Mouse (Mus musculus): ENCODE measurements at regions not wholly inside any gene's neighbourhood (a gene's known extent, or its start where the extent isn't known, plus 50 kb on each side); places are given as distances from the start of the nearest gene placed in this dataset.
A peak's percentile ranks its signal among the peaks of the same experiment; 100 is the strongest.

DNA sequence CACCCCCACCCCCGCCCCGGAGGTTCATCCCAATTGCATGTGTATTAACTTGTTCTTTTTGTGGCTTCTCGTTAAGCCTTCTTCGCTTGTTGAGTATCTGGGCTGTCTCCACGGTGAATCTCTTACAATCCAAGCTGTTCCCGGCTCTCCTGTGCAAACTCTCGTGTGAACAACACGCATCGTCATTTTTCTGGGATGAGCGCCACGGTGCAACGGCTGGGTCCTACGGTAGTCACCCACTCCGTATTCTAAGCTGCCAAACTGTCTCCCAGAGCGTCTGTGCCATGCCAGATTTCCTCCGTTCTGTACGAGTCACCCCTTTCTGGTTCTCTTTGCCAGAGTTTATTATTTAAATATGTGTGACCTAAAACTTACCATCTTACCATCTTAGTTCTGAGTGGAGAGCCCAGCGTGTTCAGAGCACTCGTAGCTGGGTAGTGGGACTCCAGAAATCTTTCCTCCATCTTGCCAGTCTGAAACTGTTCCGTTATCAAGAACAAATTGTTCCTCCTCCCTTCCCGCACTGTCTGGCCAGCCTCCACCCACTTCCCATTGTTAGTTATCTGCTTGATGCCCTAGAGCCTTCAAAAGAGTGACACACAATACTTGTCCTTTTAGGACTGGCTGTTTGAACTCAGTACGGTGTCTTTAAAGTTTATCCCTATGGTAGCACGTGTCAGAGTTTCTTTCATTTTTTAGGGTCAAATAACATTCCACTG, 87.9 kb upstream of the Trpm1 start:
- no peak for DNase-seq (ENCODE audit: low spot score)
- H3K27me3 ChIP-seq (ENCODE audit: control insufficient read depth, insufficient read depth, low read length) = no peaks in the 10 kb centered on the region
- 84% methylated on average over 23 of the region's 23 CpGs for WGBS

DNA sequence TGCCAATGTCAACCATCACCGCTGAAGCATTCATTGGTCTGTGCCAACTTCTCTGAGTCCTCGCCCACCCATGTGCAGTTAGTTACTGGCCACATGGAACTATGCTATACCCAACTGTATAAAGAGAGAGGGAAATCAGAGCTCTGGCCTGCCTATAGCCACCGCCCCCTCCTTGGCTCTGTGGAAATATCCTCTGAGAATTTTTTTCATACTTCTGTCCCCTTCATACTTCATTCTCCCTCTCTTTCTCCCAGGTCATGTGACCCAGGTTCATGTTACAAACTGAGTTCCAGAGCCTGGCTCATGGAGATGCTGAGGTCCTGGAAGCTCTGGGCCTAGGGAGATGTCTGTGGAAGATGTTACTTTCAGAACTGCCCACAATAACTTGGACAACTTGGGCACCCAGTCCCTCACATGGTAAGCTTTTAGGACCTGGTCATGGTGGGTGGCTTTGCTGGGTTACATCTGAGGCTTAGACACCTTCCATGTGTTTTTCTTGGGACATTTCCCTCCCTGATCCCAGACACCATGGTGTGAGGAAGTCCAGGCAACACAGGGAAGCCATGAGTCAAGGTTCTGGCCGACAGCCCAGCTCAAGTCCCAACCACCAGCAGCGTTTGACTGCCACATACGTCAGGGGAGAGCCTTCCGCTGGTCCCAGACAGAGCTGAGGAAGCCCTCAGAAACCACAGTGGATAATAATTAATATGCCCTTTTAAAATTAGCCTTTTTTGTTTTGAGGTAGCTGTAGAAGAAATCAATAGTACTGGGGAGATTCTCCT, 89.0 kb upstream of the Trpm1 start:
- no peaks in the 10 kb centered on the region for H3K36me3 ChIP-seq (ENCODE audit: control insufficient read depth, insufficient read depth, low read length)
- no peak overlapping the region for H3K4me3 ChIP-seq (ENCODE audit: low read depth, low read length)
- WGBS = 88% methylated on average over 7 of the region's 7 CpGs
- no peak overlapping the region for H3K4me2 ChIP-seq (ENCODE audit: low read depth)
- no peak for ATAC-seq (ENCODE audit: insufficient read depth, low FRiP score, low TSS enrichment)
- no peak for DNase-seq (ENCODE audit: low spot score)
- no peak overlapping the region for H3K27ac ChIP-seq (ENCODE audit: low read depth, low read length)
- H3K9me3 ChIP-seq (ENCODE audit: control insufficient read depth, low read length) = no peaks in the 10 kb centered on the region
- no peaks in the 10 kb centered on the region for H3K4me1 ChIP-seq (ENCODE audit: control insufficient read depth, insufficient read depth, low read length)
- no peak overlapping the region for H3K9ac ChIP-seq (ENCODE audit: low read length)
- H3K27me3 ChIP-seq (ENCODE audit: control insufficient read depth, insufficient read depth, low read length) = no peaks in the 10 kb centered on the region

More for the DNA sequence above, 87.9 kb upstream of the Trpm1 start:
- Histone ChIP-seq H3K27ac (ENCODE audit: low read depth, low read length) (no peak overlapping the region), H3K4me2 (ENCODE audit: low read depth) (no peak overlapping the region), H3K9ac (ENCODE audit: low read length) (no peak overlapping the region), H3K9me3 (ENCODE audit: control insufficient read depth, low read length) (no peaks in the 10 kb centered on the region), H3K4me1 (ENCODE audit: control insufficient read depth, insufficient read depth, low read length) (no peaks in the 10 kb centered on the region), H3K4me3 (ENCODE audit: low read depth, low read length) (no peak overlapping the region), H3K36me3 (ENCODE audit: control insufficient read depth, insufficient read depth, low read length) (no peaks in the 10 kb centered on the region)
- no peak for ATAC-seq (ENCODE audit: insufficient read depth, low FRiP score, low TSS enrichment)

DNA sequence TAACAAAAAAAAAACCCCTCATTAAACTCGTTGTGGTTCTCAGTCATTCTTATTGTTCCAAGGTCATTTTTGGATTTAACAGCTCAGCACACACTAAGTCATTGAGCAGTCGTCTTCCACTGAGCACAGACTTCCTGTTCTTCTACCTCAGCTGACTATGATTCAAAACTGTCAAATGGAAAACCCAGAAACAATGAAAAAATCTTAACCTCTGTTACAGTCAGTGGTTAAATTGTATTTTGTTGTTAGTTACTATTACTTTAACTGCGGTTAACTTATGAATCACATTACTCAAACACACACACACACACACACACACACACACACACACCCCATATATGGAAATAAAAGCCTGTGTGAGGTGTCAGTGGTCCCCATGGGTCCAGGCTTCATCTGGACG, 92.5 kb upstream of the Trpm1 start:
- no peaks in the 10 kb centered on the region for H3K36me3 ChIP-seq (ENCODE audit: control insufficient read depth, insufficient read depth, low read length)
- H3K27me3 ChIP-seq (ENCODE audit: control insufficient read depth, insufficient read depth, low read length) = no peaks in the 10 kb centered on the region
- H3K4me2 ChIP-seq (ENCODE audit: low read depth) = no peak overlapping the region
- DNase-seq (ENCODE audit: low spot score) = no peak
- no peak overlapping the region for H3K9ac ChIP-seq (ENCODE audit: low read length)
- WGBS = 82% methylated on average over 4 of the region's 4 CpGs
- ATAC-seq (ENCODE audit: insufficient read depth, low FRiP score, low TSS enrichment) = no peak
- no peaks in the 10 kb centered on the region for H3K4me1 ChIP-seq (ENCODE audit: control insufficient read depth, insufficient read depth, low read length)
- H3K9me3 ChIP-seq (ENCODE audit: control insufficient read depth, low read length) = no peaks in the 10 kb centered on the region
- no peak overlapping the region for H3K27ac ChIP-seq (ENCODE audit: low read depth, low read length)
- no peak overlapping the region for H3K4me3 ChIP-seq (ENCODE audit: low read depth, low read length)

- Histone ChIP-seq H3K4me1 (ENCODE audit: control insufficient read depth, insufficient read depth, low read length) (no peaks in the 10 kb centered on the region), H3K4me3 (ENCODE audit: low read depth, low read length) (no peak overlapping the region), H3K9ac (ENCODE audit: low read length) (no peak overlapping the region), H3K36me3 (ENCODE audit: control insufficient read depth, insufficient read depth, low read length) (no peaks in the 10 kb centered on the region), H3K9me3 (ENCODE audit: control insufficient read depth, low read length) (no peaks in the 10 kb centered on the region), H3K4me2 (ENCODE audit: low read depth) (no peak overlapping the region), H3K27ac (ENCODE audit: low read depth, low read length) (no peak overlapping the region), H3K27me3 (ENCODE audit: control insufficient read depth, insufficient read depth, low read length) (no peaks in the 10 kb centered on the region)
- no peak for ATAC-seq (ENCODE audit: insufficient read depth, low FRiP score, low TSS enrichment)
- no peak for DNase-seq (ENCODE audit: low spot score)
- 94% methylated on average over 1 of the region's 1 CpGs for WGBS
Observed at GRCm38 (mm10) chr7:64060582-64060981, 93.1 kb upstream of the Trpm1 start.

- WGBS = 0% methylated on average over 1 of the region's 1 CpGs
- H3K4me1 ChIP-seq (ENCODE audit: control insufficient read depth, insufficient read depth, low read length) = no peaks in the 10 kb centered on the region
- H3K4me2 ChIP-seq (ENCODE audit: low read depth) = no peak overlapping the region
- no peak overlapping the region for H3K27ac ChIP-seq (ENCODE audit: low read depth, low read length)
- H3K9me3 ChIP-seq (ENCODE audit: control insufficient read depth, low read length) = no peaks in the 10 kb centered on the region
- no peak overlapping the region for H3K9ac ChIP-seq (ENCODE audit: low read length)
- no peaks in the 10 kb centered on the region for H3K36me3 ChIP-seq (ENCODE audit: control insufficient read depth, insufficient read depth, low read length)
- DNase-seq (ENCODE audit: low spot score) (peak; percentile 49), ATAC-seq (ENCODE audit: insufficient read depth, low FRiP score, low TSS enrichment) (no peak)
- no peaks in the 10 kb centered on the region for H3K27me3 ChIP-seq (ENCODE audit: control insufficient read depth, insufficient read depth, low read length)
- no peak overlapping the region for H3K4me3 ChIP-seq (ENCODE audit: low read depth, low read length)
Observed at GRCm38 (mm10) chr7:64060051-64060450, 93.6 kb upstream of the Trpm1 start.

GRCm38 (mm10) chr7:64058282-64058872, 95.3 kb upstream of the Trpm1 start:
- peak overlapping the region; percentile 50; the same call in 1 of the 2 replicates for H3K27ac ChIP-seq (ENCODE audit: low read depth, low read length)

DNA sequence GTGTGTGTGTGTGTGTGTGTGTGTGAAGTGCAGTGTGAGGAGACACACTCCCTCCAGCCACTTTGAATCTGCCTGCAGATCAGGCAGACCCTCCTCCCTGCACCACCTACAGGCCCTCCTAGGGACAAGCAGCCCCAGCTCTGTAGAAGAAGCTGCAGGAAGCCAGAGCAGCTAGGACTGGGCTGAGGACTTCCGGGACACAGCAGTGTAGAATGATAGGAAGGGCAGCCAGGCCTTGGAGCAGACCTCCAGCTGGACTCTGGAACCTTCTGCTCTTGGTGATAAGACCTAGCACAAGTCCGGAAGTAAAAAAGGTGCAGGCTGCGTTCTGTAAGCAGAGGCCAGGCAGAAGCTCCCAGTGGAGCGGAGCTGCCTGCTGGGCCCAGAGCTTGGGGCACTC, 95.8 kb upstream of the Trpm1 start:
- Histone ChIP-seq H3K4me2 (ENCODE audit: low read depth) (no peak overlapping the region), H3K27me3 (ENCODE audit: control insufficient read depth, insufficient read depth, low read length) (no peaks in the 10 kb centered on the region), H3K4me1 (ENCODE audit: control insufficient read depth, insufficient read depth, low read length) (no peaks in the 10 kb centered on the region), H3K9me3 (ENCODE audit: control insufficient read depth, low read length) (no peaks in the 10 kb centered on the region), H3K4me3 (ENCODE audit: low read depth, low read length) (no peak overlapping the region), H3K36me3 (ENCODE audit: control insufficient read depth, insufficient read depth, low read length) (no peaks in the 10 kb centered on the region), H3K27ac (ENCODE audit: low read depth, low read length) (peak overlapping the region; percentile 50; the same call in 1 of the 2 replicates), H3K9ac (ENCODE audit: low read length) (no peak overlapping the region)
- 68% methylated on average over 4 of the region's 4 CpGs for WGBS
- DNase-seq (ENCODE audit: low spot score) (no peak), ATAC-seq (ENCODE audit: insufficient read depth, low FRiP score, low TSS enrichment) (no peak; the same call in 1 of the 2 replicates)

More at GRCm38 (mm10) chr7:64058282-64058872, 95.3 kb upstream of the Trpm1 start:
- WGBS = 39% methylated on average over 4 of the region's 4 CpGs
- no peak overlapping the region for H3K9ac ChIP-seq (ENCODE audit: low read length)
- H3K4me2 ChIP-seq (ENCODE audit: low read depth) = no peak overlapping the region
- no peaks in the 10 kb centered on the region for H3K4me1 ChIP-seq (ENCODE audit: control insufficient read depth, insufficient read depth, low read length)
- H3K27me3 ChIP-seq (ENCODE audit: control insufficient read depth, insufficient read depth, low read length) = no peaks in the 10 kb centered on the region
- ATAC-seq (ENCODE audit: insufficient read depth, low FRiP score, low TSS enrichment) (no peak), DNase-seq (ENCODE audit: low spot score) (no peak)
- H3K36me3 ChIP-seq (ENCODE audit: control insufficient read depth, insufficient read depth, low read length) = no peaks in the 10 kb centered on the region
- no peak overlapping the region for H3K4me3 ChIP-seq (ENCODE audit: low read depth, low read length)
- H3K9me3 ChIP-seq (ENCODE audit: control insufficient read depth, low read length) = no peaks in the 10 kb centered on the region

GRCm38 (mm10) chr7:64056498-64056897, 97.1 kb upstream of the Trpm1 start:
- no peak overlapping the region for H3K27ac ChIP-seq (ENCODE audit: low read depth, low read length)
- 77% methylated on average over 3 of the region's 3 CpGs for WGBS
- no peaks in the 10 kb centered on the region for H3K27me3 ChIP-seq (ENCODE audit: control insufficient read depth, insufficient read depth, low read length)
- no peak overlapping the region for H3K9ac ChIP-seq (ENCODE audit: low read length)
- no peak for ATAC-seq (ENCODE audit: insufficient read depth, low FRiP score, low TSS enrichment)
- H3K36me3 ChIP-seq (ENCODE audit: control insufficient read depth, insufficient read depth, low read length) = no peaks in the 10 kb centered on the region
- H3K4me1 ChIP-seq (ENCODE audit: control insufficient read depth, insufficient read depth, low read length) = no peaks in the 10 kb centered on the region
- no peak overlapping the region for H3K4me3 ChIP-seq (ENCODE audit: low read depth, low read length)
- no peak for DNase-seq (ENCODE audit: low spot score)
- no peaks in the 10 kb centered on the region for H3K9me3 ChIP-seq (ENCODE audit: control insufficient read depth, low read length)
- H3K4me2 ChIP-seq (ENCODE audit: low read depth) = no peak overlapping the region
